Mouse (Mus musculus) CD4-positive, CD25-positive, alpha-beta regulatory T cell, adult 4 months (primary cell): ENCODE measurements around the gene Tpm4. TPM values are rescaled to one million over a fixed set of nuclear protein-coding genes. Genes with fewer than 3 reads are reported as not detected.
A peak's percentile ranks its signal among the peaks of the same experiment; 100 is the strongest.

Experiments used
- ATAC-seq: one replicate; pipeline ENCODE4 v1.8.0; 2017
- polyA plus RNA-seq, 2 experiments: library from polyadenylated mRNA; unstranded; fragments of 100-300 nt; shearing (Covaris generic); gene quantifications; one replicate each; pipeline ENCODE4 v1.2.1; 2017

The Tpm4 gene
- polyA plus RNA-seq, 2 experiments from 2014 or later: 231 to 239 TPM

GRCm38 (mm10) chr8:72190215-72190539 lies 55.4 kb downstream of the Tpm4 start:
- ATAC-seq: peak; percentile 9

GRCm38 (mm10) chr8:72192065-72192464 lies 57.3 kb downstream of the Tpm4 start:
- ATAC-seq: no peak

GRCm38 (mm10) chr8:72197997-72198396 lies 63.2 kb downstream of the Tpm4 start:
- ATAC-seq: no peak

Other genes starting within 250 kb of the Tpm4 start
- 1 to 10 TPM; 8.2 to 9.4 TPM for gene Zfp882, start 226.4 kb upstream of the Tpm4 start, polyA plus RNA-seq
- gene Zfp617, start 226.3 kb upstream of the Tpm4 start, polyA plus RNA-seq: 10 to 100 TPM; 19.4 to 25.4 TPM
- gene Zfp961, start 183.9 kb upstream of the Tpm4 start, polyA plus RNA-seq: 10 to 100 TPM; 24.5 to 27.3 TPM
- 1 to 10 TPM in 1 of 2 experiments, under 1 TPM in 1; 0.38 to 6.6 TPM for gene Cyp4f18, start 125.3 kb upstream of the Tpm4 start, polyA plus RNA-seq
- under 1 TPM; 0.22 to 0.52 TPM for gene Olfr372, start 93.8 kb upstream of the Tpm4 start, polyA plus RNA-seq
- gene Olfr373, start 51.8 kb upstream of the Tpm4 start, polyA plus RNA-seq: under 1 TPM; 0.42 to 0.78 TPM
- under 1 TPM in 1 of 2 experiments, not detected in 1; 0.17 TPM for gene Olfr374, start 27.9 kb upstream of the Tpm4 start, polyA plus RNA-seq
- gene Rab8a, start 26.2 kb downstream of the Tpm4 start, polyA plus RNA-seq: 100 to 1,000 TPM; 189 to 208 TPM
- 10 to 100 TPM; 32.1 to 38.1 TPM for gene Hsh2d, start 54.7 kb downstream of the Tpm4 start, polyA plus RNA-seq
- under 1 TPM in 1 of 2 experiments, not detected in 1; 0.46 TPM for gene Cib3, start 77.9 kb downstream of the Tpm4 start, polyA plus RNA-seq
- gene Gm11034, start 78.7 kb downstream of the Tpm4 start, polyA plus RNA-seq: not detected
- 100 to 1,000 TPM; 102 to 130 TPM for gene Fam32a, start 84.8 kb downstream of the Tpm4 start, polyA plus RNA-seq
- 100 to 1,000 TPM; 128 to 173 TPM for gene Ap1m1, start 105.0 kb downstream of the Tpm4 start, polyA plus RNA-seq
- 10 to 100 TPM in 1 of 2 experiments, 1 to 10 TPM in 1; 7.1 to 12.4 TPM for gene Gm10282, start 170.3 kb downstream of the Tpm4 start, polyA plus RNA-seq
- 10 to 100 TPM; 17.1 to 31.0 TPM for gene Klf2, start 184.1 kb downstream of the Tpm4 start, polyA plus RNA-seq